Mouse (Mus musculus) megakaryocyte, embryonic 14.5 days (primary cell): ENCODE results near the gene Mmab.

ENCODE experiments used
- FLI1 ChIP-seq: IDR thresholded peaks from 2 replicates; pipeline ENCODE4 v1.6.1; 2012; ENCODE audit warnings: low read length, inconsistent platforms, mixed read lengths
- GATA1 ChIP-seq: IDR thresholded peaks from 3 replicates; pipeline ENCODE4 v1.6.1; 2012; ENCODE audit warnings: mixed read lengths, low read length, inconsistent platforms, borderline replicate concordance

DNA sequence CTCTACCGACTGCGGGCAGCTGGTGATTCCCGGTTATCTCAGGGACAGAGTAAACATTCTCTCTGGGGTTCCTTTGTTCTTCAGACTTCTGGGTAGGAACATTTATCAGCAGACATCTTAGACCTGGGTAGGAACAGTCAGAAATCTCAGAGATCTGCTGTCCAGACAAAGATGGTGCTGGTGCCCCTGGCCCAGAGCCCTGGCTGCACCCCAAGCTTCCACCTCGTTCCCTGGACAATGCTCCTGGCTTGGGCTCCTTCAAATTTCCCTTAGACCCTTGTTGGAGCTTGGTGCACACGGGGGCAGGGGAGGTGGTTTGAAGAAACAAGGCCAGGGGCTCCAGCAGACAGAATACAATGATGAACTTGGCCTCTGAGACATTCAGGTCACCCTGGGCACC, 21.3 kb downstream of the Mmab start:
- TF ChIP-seq GATA1 (no peak), FLI1 (no peak)
